In genomic region chr12:73574632-73575031, GRCm38 (mm10) we compare ENCODE assay signal across 11 mouse cellular contexts. TPM values are rescaled to one million over a fixed set of nuclear protein-coding genes. Genes with fewer than 3 reads are reported as not detected.
DNase-seq lines count a peak whose midpoint lies in the region; ATAC-seq and TF ChIP-seq lines count a peak whose summit lies in the region.
"Had no signal": no experiment of that assay in that cellular context is flagged by ENCODE, and none has a peak within 500 bp of the region (broad histone marks: within the 10 kb centered on the region; RNA-seq: fewer than 3 reads in every experiment).

No protein-coding gene starts in this region.

- H3K4me3 ChIP-seq in lung, embryonic 14.5 days (ENCODE audit: low read depth, low read length), result no peak overlapping the region
- no peak overlapping the region for H3K4me3 ChIP-seq in embryonic facial prominence, embryonic 11.5 days (ENCODE audit: low read depth, low read length)
- H3K4me3 ChIP-seq: forebrain, embryonic 10.5 days had no signal

- TF ChIP-seq CTCF in lung, embryonic 14.5 days (IDR thresholded peaks at IDR 0.05; ENCODE audit: low read depth), result no peak

- DNase-seq in lung, embryonic 14.5 days, result peak; percentile 59
- DNase-seq in lung, postnatal 25 days (ENCODE audit: low spot score), result no peak
- DNase-seq in embryonic facial prominence, embryonic 11.5 days (ENCODE audit: low spot score), result peak; percentile 19
- DNase-seq in kidney, postnatal 10 days, result peak; percentile 41
- peak; percentile 35 for DNase-seq in lung, postnatal 10 days
- no peak for DNase-seq in adrenal gland, adult (ENCODE audit: inconsistent age in 2 of 2, low spot score in 1 of 2)
- DNase-seq in spleen, postnatal 14 days (ENCODE audit: low spot score in 2 of 2), result no peak
- no peak for DNase-seq in cerebellum, adult 18-20 months
- DNase-seq: layer of hippocampus, postnatal 36 days had no signal

- H3K4me1 ChIP-seq in lung, embryonic 14.5 days (ENCODE audit: insufficient read depth), result no peaks in the 10 kb centered on the region
- H3K4me1 ChIP-seq in embryonic facial prominence, embryonic 11.5 days (ENCODE audit: control insufficient read depth, insufficient read depth, low read length), result no peaks in the 10 kb centered on the region; the same call in 1 of the 2 replicates
- H3K4me1 ChIP-seq: forebrain, embryonic 10.5 days had no signal

- no peak overlapping the region for H3K9ac ChIP-seq in lung, embryonic 14.5 days
- no peak overlapping the region for H3K9ac ChIP-seq in embryonic facial prominence, embryonic 11.5 days (replicated peaks; ENCODE audit: low read length)

- no peaks in the 10 kb centered on the region for H3K9me3 ChIP-seq in lung, embryonic 14.5 days (ENCODE audit: low read depth, low read length)
- no peaks in the 10 kb centered on the region for H3K9me3 ChIP-seq in embryonic facial prominence, embryonic 11.5 days (replicated peaks; ENCODE audit: control insufficient read depth, low read length)
- H3K9me3 ChIP-seq: forebrain, embryonic 10.5 days had no signal

- peak overlapping the region; percentile 42; the same call in 1 of the 2 replicates for H3K27ac ChIP-seq in lung, embryonic 14.5 days (ENCODE audit: low read depth)
- no peak overlapping the region for H3K27ac ChIP-seq in embryonic facial prominence, embryonic 11.5 days (replicated peaks; ENCODE audit: low read depth, low read length)
- H3K27ac ChIP-seq: forebrain, embryonic 10.5 days; hindbrain, postnatal 0 days had no signal

- H3K27me3 ChIP-seq in lung, embryonic 14.5 days (ENCODE audit: insufficient read depth, low read length), result no peaks in the 10 kb centered on the region
- H3K27me3 ChIP-seq in embryonic facial prominence, embryonic 11.5 days (ENCODE audit: control insufficient read depth, insufficient read depth, low read length), result no peaks in the 10 kb centered on the region

- no peak for ATAC-seq in lung, embryonic 14.5 days (ENCODE audit: insufficient read depth)
- no peak for ATAC-seq in embryonic facial prominence, embryonic 11.5 days (replicated peaks; ENCODE audit: insufficient number of reproducible peaks, low FRiP score, low TSS enrichment, low read depth)
- ATAC-seq: hindbrain, postnatal 0 days had no signal

- H3K36me3 ChIP-seq in lung, embryonic 14.5 days (ENCODE audit: insufficient read depth), result no peaks in the 10 kb centered on the region
- no peaks in the 10 kb centered on the region for H3K36me3 ChIP-seq in embryonic facial prominence, embryonic 11.5 days (replicated peaks; ENCODE audit: control insufficient read depth, insufficient read depth, low read depth, low read length)
- H3K36me3 ChIP-seq: forebrain, embryonic 10.5 days had no signal

- 50% methylated on average over 15 of the region's 15 CpGs for WGBS in lung, embryonic 14.5 days
- 71% methylated on average over 15 of the region's 15 CpGs for WGBS in embryonic facial prominence, embryonic 11.5 days

- H3K4me2 ChIP-seq in lung, embryonic 14.5 days, result peak overlapping the region; percentile 18; the same call in 1 of the 2 replicates
- no peak overlapping the region for H3K4me2 ChIP-seq in embryonic facial prominence, embryonic 11.5 days (ENCODE audit: low read depth, low read length)

RNA-seq across cellular contexts. Expression of gene Prkch, which starts 10.0 kb away (rescaled TPM):
- 16.2 and 18.0 TPM in 2 replicates for polyA plus RNA-seq in lung, embryonic 14.5 days (2014; fragmentation: Nextera tagmentation; extraction: Ambion mirVana)
- 11.6 TPM in 2 replicates for polyA plus RNA-seq in embryonic facial prominence, embryonic 11.5 days (2014; fragmentation: Nextera tagmentation; extraction: Ambion mirVana)

RNA-seq across cellular contexts. Expression of gene Tmem30b, which starts 28.4 kb away (rescaled TPM):
- 4.0 and 5.1 TPM in 2 replicates for polyA plus RNA-seq in lung, embryonic 14.5 days (2014; fragmentation: Nextera tagmentation; extraction: Ambion mirVana)
- 10.3 and 11.2 TPM in 2 replicates for polyA plus RNA-seq in embryonic facial prominence, embryonic 11.5 days (2014; fragmentation: Nextera tagmentation; extraction: Ambion mirVana)

Comparison
In these comparisons a context has a peak if more than half of its experiments do, and no peak if none do; other contexts are left out.
1. DNase-seq: peak in lung, embryonic 14.5 days (single experiment), embryonic facial prominence, embryonic 11.5 days (single experiment), kidney, postnatal 10 days (single experiment) and lung, postnatal 10 days (single experiment); none in lung, postnatal 25 days (single experiment), adrenal gland, adult (0 of 2), spleen, postnatal 14 days (0 of 2) and cerebellum, adult 18-20 months (0 of 2).